Mouse (Mus musculus) spleen, adult 2 months (tissue): ENCODE results near the gene Corin. TPM values are rescaled to one million over a fixed set of nuclear protein-coding genes. Genes with fewer than 3 reads are reported as not detected.

Source experiments
- DNase-seq, 2 experiments: peaks; one replicate each; pipeline versions ENCODE4 v3.0.0 to v3.0.0-alpha.2; 2012 to 2021; ENCODE audit warnings: low spot score in 2 of 2, low read depth in 1 of 2
- H3K27ac ChIP-seq: fragments of 200-500 bp; 2 replicates; pipeline ENCODE4 v1.5.1; 2012; ENCODE audit warnings: low read length, inconsistent platforms; ENCODE audit not compliant: insufficient read depth
- H3K27me3 ChIP-seq: fragments of 200-500 bp; 2 replicates; pipeline ENCODE4 v1.6.1; 2012; ENCODE audit warnings: mild to moderate bottlenecking, moderate library complexity, low read length, inconsistent platforms; ENCODE audit not compliant: control insufficient read depth, insufficient read depth
- H3K36me3 ChIP-seq: fragments of 200-500 bp; 2 replicates; pipeline ENCODE4 v1.6.1; 2012; ENCODE audit warnings: mild to moderate bottlenecking, low read length, inconsistent platforms; ENCODE audit not compliant: control insufficient read depth, insufficient read depth
- H3K4me1 ChIP-seq: fragments of 200-500 bp; 2 replicates; pipeline ENCODE4 v1.6.1; 2011; ENCODE audit warnings: inconsistent platforms; ENCODE audit not compliant: control insufficient read depth, insufficient read depth, insufficient read length
- H3K4me3 ChIP-seq: fragments of 200-500 bp; 2 replicates; pipeline ENCODE4 v1.5.1; 2011; ENCODE audit warnings: mild to moderate bottlenecking, inconsistent platforms; ENCODE audit not compliant: insufficient read depth, insufficient read length; ENCODE audit errors: extremely low read depth
- CTCF ChIP-seq: fragments of 200-500 bp; IDR thresholded peaks from 2 replicates; pipeline ENCODE4 v1.5.1; 2011; ENCODE audit warnings: mild to moderate bottlenecking, inconsistent platforms; ENCODE audit not compliant: insufficient read depth, insufficient read length, insufficient replicate concordance; ENCODE audit errors: extremely low read depth
- POLR2A ChIP-seq: fragments of 200-500 bp; IDR thresholded peaks from 2 replicates; pipeline ENCODE4 v1.6.1; 2011; ENCODE audit warnings: low read depth, low read length, inconsistent platforms
- WGBS: fragments of 180-500 bp; shearing (Covaris S2); methylation state at CpG from one replicate; pipeline ENCODE4 v1.1.7; 2018; 5-methylcytosine and 5-hydroxymethylcytosine counted together
- polyA plus RNA-seq: library from polyadenylated mRNA; depleted of rRNA; stranded (reverse); fragments of >200 nt; gene quantifications from 2 replicates; pipeline ENCODE4 v1.2.3, GENCODE M21; 2012

Gene Corin
- polyA plus RNA-seq, 1 experiment, result 0.02 TPM

GRCm38 (mm10) chr5:72332901-72333300 is 171.4 kb downstream of the Corin start:
- no peak for DNase-seq
- TF ChIP-seq POLR2A, result no peak
- TF ChIP-seq CTCF, result no peak
- Histone ChIP-seq H3K36me3 (no peaks in the 10 kb centered on the region), H3K4me3 (no peak overlapping the region), H3K4me1 (no peaks in the 10 kb centered on the region), H3K27me3 (no peaks in the 10 kb centered on the region), H3K27ac (no peak overlapping the region)
- 88% methylated on average over 10 of the region's 10 CpGs for WGBS

- Histone ChIP-seq H3K36me3 (no peaks in the 10 kb centered on the region), H3K4me3 (no peak overlapping the region), H3K4me1 (no peaks in the 10 kb centered on the region), H3K27me3 (no peaks in the 10 kb centered on the region), H3K27ac (no peak overlapping the region)
- TF ChIP-seq POLR2A (no peak), CTCF (no peak)
- 90% methylated on average over 2 of the region's 2 CpGs for WGBS
- no peak for DNase-seq
Measured at GRCm38 (mm10) chr5:72331217-72331616, 173.1 kb downstream of the Corin start.

GRCm38 (mm10) chr5:72330648-72331047 is 173.6 kb downstream of the Corin start:
- Histone ChIP-seq H3K4me1 (no peaks in the 10 kb centered on the region), H3K36me3 (no peaks in the 10 kb centered on the region), H3K27me3 (no peaks in the 10 kb centered on the region), H3K4me3 (no peak overlapping the region), H3K27ac (no peak overlapping the region)
- WGBS, result 82% methylated on average over 11 of the region's 11 CpGs
- DNase-seq, result no peak
- no peak for TF ChIP-seq POLR2A
- no peak for TF ChIP-seq CTCF

- H3K27ac ChIP-seq, result no peak overlapping the region
- H3K4me3 ChIP-seq, result no peak overlapping the region
- no peak for DNase-seq
- H3K4me1 ChIP-seq, result no peaks in the 10 kb centered on the region
- TF ChIP-seq CTCF, result no peak
- WGBS, result 68% methylated on average over 8 of the region's 8 CpGs
- H3K36me3 ChIP-seq, result no peaks in the 10 kb centered on the region
- H3K27me3 ChIP-seq, result no peaks in the 10 kb centered on the region
Measured at GRCm38 (mm10) chr5:72329453-72329852, 174.8 kb downstream of the Corin start.

GRCm38 (mm10) chr5:72315282-72315681 is 189.0 kb downstream of the Corin start:
- no peak overlapping the region for H3K4me3 ChIP-seq
- H3K27me3 ChIP-seq, result no peaks in the 10 kb centered on the region
- no peak for DNase-seq
- no peak overlapping the region for H3K27ac ChIP-seq
- WGBS, result 80% methylated on average over 4 of the region's 4 CpGs
- no peak for TF ChIP-seq CTCF
- no peak for TF ChIP-seq POLR2A
- no peaks in the 10 kb centered on the region for H3K36me3 ChIP-seq
- H3K4me1 ChIP-seq, result no peaks in the 10 kb centered on the region

GRCm38 (mm10) chr5:72298418-72299104 is 205.7 kb downstream of the Corin start:
- H3K4me3 ChIP-seq, result no peak overlapping the region
- 91% methylated on average over 10 of the region's 10 CpGs for WGBS
- no peaks in the 10 kb centered on the region for H3K4me1 ChIP-seq
- H3K27me3 ChIP-seq, result no peaks in the 10 kb centered on the region
- H3K36me3 ChIP-seq, result peaks cover 20% of the 10 kb centered on the region
- TF ChIP-seq POLR2A, result no peak
- TF ChIP-seq CTCF, result no peak
- no peak overlapping the region for H3K27ac ChIP-seq
- no peak for DNase-seq

DNA sequence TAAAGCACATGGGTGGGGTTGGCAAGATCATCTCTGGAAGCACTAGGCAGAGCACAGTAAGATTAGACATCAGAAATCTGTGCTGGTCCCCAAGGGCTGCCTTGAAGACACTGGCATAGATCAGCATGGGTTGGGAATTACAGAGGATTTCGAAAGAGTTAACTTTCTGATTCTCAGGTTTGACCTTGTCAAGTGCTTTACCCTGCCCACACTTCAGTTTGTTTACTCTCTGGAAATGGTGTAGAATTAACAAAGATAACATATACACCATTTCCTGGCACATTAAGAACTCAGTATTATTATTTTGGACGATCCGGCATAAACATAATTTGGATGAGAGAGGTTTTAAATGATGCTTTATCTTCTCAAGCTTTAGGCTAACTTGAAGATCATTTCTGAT is 219.2 kb downstream of the Corin start:
- WGBS, result 90% methylated on average over 3 of the region's 3 CpGs
- TF ChIP-seq CTCF (no peak), POLR2A (no peak)
- no peak for DNase-seq

DNA sequence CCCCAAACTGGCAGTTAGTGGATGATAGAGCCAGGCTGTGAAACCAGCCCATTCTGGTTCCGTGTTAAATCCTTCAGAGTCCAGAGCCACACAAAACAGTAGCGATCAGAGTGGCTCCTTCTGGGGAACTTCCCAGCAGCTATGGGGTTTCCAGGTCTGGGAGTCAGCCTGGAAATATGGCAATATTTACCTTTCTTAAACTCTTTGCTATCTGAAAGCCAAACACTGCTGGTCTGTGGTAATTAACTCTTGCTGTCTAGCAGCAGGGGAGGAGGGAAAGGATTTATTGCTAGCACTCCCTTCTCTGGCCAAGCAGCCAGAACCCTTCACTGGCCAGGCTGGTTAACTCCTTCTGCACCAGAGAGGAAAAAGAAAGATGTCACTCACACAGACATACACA is 221.4 kb downstream of the Corin start:
- 91% methylated on average over 2 of the region's 2 CpGs for WGBS
- Histone ChIP-seq H3K36me3 (peaks cover 43% of the 10 kb centered on the region), H3K4me1 (no peaks in the 10 kb centered on the region), H3K4me3 (no peak overlapping the region), H3K27me3 (no peaks in the 10 kb centered on the region), H3K27ac (no peak overlapping the region)
- no peak for DNase-seq
- TF ChIP-seq POLR2A (no peak), CTCF (no peak)

More for the DNA sequence above, 219.2 kb downstream of the Corin start:
- no peaks in the 10 kb centered on the region for H3K4me1 ChIP-seq
- peaks cover 51% of the 10 kb centered on the region for H3K36me3 ChIP-seq
- no peaks in the 10 kb centered on the region for H3K27me3 ChIP-seq
- no peak overlapping the region for H3K4me3 ChIP-seq
- H3K27ac ChIP-seq, result no peak overlapping the region
